Mouse (Mus musculus) cerebellum, adult 2 months (tissue): Measurements from ENCODE around the gene Cyp4a32. TPM values are rescaled to one million over a fixed set of nuclear protein-coding genes. Genes with fewer than 3 reads are reported as not detected.
"Not testable (repeated sequence)": the region's sequence is repeated elsewhere in the genome, so short reads cannot be mapped to it uniquely, and the experiment has no call there.

Experiments
- DNase-seq, 2 experiments: peaks; one replicate each; pipeline ENCODE4 v3.0.0; 2021
- H3K27ac ChIP-seq: fragments of 200-500 bp; 2 replicates; pipeline ENCODE4 v1.5.1; 2012; ENCODE audit warnings: low read length, control low read depth, inconsistent platforms; ENCODE audit not compliant: insufficient read depth
- H3K27me3 ChIP-seq: fragments of 200-500 bp; 2 replicates; pipeline ENCODE4 v1.6.1; 2012; ENCODE audit warnings: inconsistent platforms, mild to moderate bottlenecking, low read length, moderate library complexity; ENCODE audit not compliant: control insufficient read depth, insufficient read depth
- H3K4me1 ChIP-seq: fragments of 200-500 bp; 2 replicates; pipeline ENCODE4 v1.6.1; 2011; ENCODE audit warnings: low read length; ENCODE audit not compliant: control insufficient read depth, insufficient read depth
- H3K4me3 ChIP-seq: fragments of 200-500 bp; replicated peaks from 2 replicates; pipeline ENCODE3; 2011; ENCODE audit warnings: mild to moderate bottlenecking, low read depth, low read length, control low read depth; ENCODE audit not compliant: insufficient read depth
- CTCF ChIP-seq: fragments of 200-500 bp; IDR thresholded peaks from 2 replicates; pipeline ENCODE4 v1.5.1; 2011; ENCODE audit warnings: low read depth, mild to moderate bottlenecking, control low read depth, low read length, moderate library complexity, borderline replicate concordance; ENCODE audit not compliant: insufficient read depth
- POLR2A ChIP-seq: fragments of 200-500 bp; IDR thresholded peaks from 2 replicates; pipeline ENCODE4 v1.6.1; 2011; ENCODE audit warnings: low read length, control low read depth, borderline replicate concordance; ENCODE audit not compliant: insufficient read depth
- WGBS: fragments of 180-500 bp; shearing (Covaris S2); methylation state at CpG from one replicate; pipeline ENCODE4 v1.1.7; 2018; 5-methylcytosine and 5-hydroxymethylcytosine counted together
- polyA plus RNA-seq: library from polyadenylated mRNA; depleted of rRNA; stranded (reverse); fragments of >200 nt; gene quantifications from 2 replicates; pipeline ENCODE4 v1.2.3, GENCODE M21; 2012

The Cyp4a32 gene
- polyA plus RNA-seq, 1 experiment = not detected

DNA sequence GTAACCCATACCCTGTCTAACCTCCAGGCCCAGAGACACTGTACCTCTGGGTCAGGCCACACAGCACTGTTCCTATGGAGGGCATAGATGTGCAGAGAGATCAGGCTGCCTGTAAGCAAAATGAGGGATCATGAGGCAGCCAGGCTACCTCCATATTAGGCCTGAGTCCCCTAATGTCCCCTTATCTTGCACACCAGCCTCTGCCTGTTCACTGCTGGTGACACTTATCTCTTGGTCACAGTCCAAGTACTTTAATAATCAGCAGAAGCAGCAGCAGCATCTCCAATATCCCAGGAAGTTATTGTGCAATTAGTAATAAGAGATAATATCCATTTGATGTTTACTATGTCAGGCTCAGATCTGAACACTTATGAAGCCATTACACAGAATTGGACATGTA lies 17.7 kb upstream of the Cyp4a32 start:
- no peaks in the 10 kb centered on the region for H3K27me3 ChIP-seq
- TF ChIP-seq CTCF = no peak
- no peak for TF ChIP-seq POLR2A
- DNase-seq = no peak
- no peaks in the 10 kb centered on the region for H3K4me1 ChIP-seq
- H3K27ac ChIP-seq = no peak overlapping the region
- H3K4me3 ChIP-seq = no peak overlapping the region

DNA sequence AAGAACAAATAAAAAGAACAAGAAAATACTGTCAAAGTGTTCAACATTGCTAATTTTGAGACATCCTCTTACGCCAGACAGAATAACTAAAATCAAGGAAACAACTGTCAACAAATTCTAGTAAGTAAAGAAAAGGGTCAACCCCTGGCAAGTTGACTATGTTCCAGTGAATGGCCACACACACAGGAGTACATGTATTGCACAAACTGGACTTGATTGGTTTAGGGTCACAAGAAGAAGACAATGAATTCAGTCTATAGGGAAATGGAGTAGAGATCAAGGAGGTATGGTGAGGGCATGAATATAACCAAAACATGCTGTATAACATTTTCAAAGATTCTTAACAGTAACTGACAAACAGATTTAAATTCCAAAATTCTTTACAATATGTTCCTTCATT lies 4.4 kb upstream of the Cyp4a32 start:
- Histone ChIP-seq H3K27ac (no peak overlapping the region), H3K4me1 (no peaks in the 10 kb centered on the region), H3K27me3 (no peaks in the 10 kb centered on the region), H3K4me3 (no peak overlapping the region)
- DNase-seq = no peak
- TF ChIP-seq CTCF (no peak), POLR2A (no peak)
- WGBS = 87% methylated on average over 1 of the region's 1 CpGs

DNA sequence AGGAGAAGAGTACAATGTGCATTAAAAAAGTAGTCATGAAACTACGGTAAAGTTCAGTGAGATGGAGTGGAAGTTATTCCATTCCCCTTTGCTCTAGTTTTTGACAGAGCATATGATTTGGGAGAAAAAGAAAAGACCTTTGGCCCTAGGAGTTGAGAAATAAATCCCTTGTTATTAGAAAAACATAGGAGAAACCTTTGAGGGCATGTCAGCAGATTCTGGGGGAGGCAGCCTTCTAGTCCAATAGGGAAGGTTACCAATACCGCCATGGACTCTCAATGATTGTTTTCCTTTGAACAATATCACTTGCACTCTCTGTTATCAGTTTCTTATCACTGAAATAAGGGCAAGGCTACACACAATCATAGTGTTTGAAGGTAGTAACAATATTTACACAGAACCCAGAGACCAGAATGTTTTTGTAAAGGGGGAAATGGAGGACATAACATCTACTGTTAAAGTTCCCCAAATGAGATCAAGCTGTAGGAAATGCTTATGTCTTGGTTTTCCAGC lies 3.9 kb upstream of the Cyp4a32 start:
- H3K4me1 ChIP-seq = no peaks in the 10 kb centered on the region
- TF ChIP-seq POLR2A (no peak), CTCF (no peak)
- 92% methylated on average over 2 of the region's 2 CpGs for WGBS
- no peak overlapping the region for H3K27ac ChIP-seq
- no peak for DNase-seq
- H3K4me3 ChIP-seq = no peak overlapping the region
- H3K27me3 ChIP-seq = no peaks in the 10 kb centered on the region

DNA sequence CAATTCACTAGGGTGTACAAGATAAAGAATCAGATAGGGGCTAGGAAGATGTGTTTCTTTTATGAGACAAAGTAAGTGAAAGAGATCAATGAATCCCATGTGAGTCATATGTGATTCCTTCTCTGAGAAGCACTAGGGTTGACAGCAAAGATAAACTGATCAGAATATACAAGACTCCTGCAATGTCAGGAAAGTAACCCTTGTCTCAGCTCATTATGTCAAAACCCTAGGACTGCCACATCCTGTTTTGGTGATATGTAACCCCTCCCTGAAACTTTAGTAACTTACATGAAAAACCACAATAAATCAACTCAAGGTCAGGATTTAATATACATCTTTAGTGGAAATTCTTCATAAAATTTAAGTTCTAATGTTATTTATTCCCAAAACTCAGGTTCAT lies 13.2 kb downstream of the Cyp4a32 start:
- Histone ChIP-seq H3K4me1 (no peaks in the 10 kb centered on the region), H3K27me3 (no peaks in the 10 kb centered on the region), H3K4me3 (no peak overlapping the region), H3K27ac (no peak overlapping the region)
- TF ChIP-seq POLR2A = no peak
- no peak for DNase-seq

DNA sequence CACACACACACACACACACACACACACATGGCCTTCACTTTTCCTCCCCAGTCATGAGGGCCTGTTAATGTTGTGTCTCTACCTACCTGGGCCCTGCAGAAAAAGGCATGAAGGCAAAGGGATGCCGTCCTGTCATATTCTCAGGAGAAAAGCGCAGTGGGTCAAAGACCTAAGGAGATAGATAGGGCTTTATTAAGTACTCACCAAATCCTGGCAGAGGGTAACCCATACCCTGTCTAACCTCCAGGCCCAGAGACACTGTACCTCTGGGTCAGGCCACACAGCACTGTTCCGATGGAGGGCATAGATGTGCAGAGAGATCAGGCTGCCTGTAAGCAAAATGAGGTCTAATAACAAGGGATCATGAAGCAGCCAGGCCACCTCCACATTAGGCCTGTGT lies 24.8 kb downstream of the Cyp4a32 start:
- WGBS = 88% methylated on average over 3 of the region's 3 CpGs
- H3K27me3 ChIP-seq, H3K4me1 ChIP-seq, H3K4me3 ChIP-seq, H3K27ac ChIP-seq, DNase-seq: not testable (repeated sequence)

DNA sequence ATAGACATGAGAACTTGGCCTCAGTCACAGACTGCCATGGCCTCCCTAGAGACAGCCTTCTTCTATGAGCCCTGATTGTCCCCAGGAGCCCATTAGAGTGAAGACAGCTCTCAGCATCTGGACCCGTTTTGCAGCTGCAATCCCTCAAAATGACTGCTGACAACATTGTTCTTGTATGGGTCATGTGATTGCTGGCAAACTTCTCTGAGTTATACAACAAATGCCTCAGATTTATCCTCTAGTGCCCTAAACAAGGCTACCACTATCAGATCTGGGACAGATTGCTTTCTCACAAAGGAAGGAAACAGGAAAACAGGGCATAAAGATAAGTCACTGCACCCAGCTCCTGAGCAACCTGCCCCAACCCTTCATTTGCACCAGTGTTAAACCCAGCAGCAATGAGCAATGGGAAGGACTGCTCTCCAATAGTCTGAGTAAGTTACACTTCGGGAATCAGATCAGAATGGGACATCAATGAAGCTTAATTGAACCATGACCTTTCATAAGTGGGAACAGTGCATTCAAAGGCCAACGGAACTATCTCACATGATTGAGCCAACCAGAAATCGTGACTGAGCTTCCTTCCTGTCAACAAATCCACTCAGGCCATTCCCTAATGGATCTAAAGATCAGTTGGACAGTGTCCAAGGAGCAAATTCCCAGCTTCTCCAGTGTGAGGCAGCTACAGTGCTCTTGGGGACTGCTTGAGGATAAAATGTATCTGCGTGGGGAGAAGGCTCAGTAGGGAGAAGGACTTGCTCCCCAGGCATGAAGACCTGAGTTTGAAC lies 42.4 kb downstream of the Cyp4a32 start:
- Histone ChIP-seq H3K27ac (no peak overlapping the region), H3K4me1 (no peaks in the 10 kb centered on the region), H3K4me3 (no peak overlapping the region), H3K27me3 (no peaks in the 10 kb centered on the region; the same call in 1 of the 2 replicates)
- DNase-seq = no peak
- TF ChIP-seq CTCF = no peak
- no peak for TF ChIP-seq POLR2A
- 49% methylated on average over 5 of the region's 5 CpGs for WGBS

DNA sequence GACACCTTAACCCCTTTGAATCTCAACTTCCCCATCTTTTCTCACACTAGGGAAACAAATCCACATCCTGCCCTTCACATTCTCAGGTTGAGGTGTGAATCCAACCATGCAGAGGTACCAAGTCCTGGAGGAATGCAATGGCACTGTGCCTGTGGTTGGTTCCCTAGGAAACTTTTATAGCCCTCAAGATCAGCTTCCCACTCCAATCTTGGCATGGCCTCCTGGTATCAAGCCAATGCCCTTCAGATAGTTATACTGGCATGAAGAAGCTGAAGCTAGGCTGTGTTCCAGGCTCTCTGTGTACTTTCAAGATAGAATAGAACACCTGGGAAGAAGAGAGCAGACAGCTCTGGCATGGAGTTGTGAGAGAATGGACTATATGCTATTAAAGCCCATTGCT lies 44.6 kb downstream of the Cyp4a32 start:
- Histone ChIP-seq H3K27me3 (no peaks in the 10 kb centered on the region; the same call in 1 of the 2 replicates), H3K27ac (no peak overlapping the region), H3K4me1 (no peaks in the 10 kb centered on the region), H3K4me3 (no peak overlapping the region)
- TF ChIP-seq POLR2A (no peak), CTCF (no peak)
- no peak for DNase-seq

DNA sequence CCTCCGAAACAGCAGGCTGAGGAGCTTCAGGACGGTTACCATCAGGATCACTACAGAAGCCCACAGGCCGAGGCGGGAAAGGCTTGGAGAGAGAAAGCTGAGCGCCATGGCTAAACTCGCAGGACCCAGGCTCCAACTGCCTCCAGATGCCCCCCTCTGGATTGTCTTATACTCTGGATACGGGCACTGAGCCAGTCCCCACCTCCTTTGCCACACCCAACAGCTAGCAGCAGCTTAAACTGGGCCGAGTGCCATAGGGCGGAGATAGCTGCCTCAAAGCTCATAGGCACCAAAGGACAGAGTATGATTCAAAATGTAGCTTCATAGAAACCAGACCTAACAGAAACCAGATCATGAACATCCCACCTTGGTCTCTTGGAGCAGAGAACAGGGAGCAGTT lies 46.8 kb downstream of the Cyp4a32 start, which contains the start of gene Cyp4b1:
Cyp4b1 (minus strand) TSS at position 144 of the 400 bp plus-strand sequence.
- Histone ChIP-seq H3K27ac (no peak within 1 kb of the TSS), H3K4me1 (no peaks in the 10 kb centered on the region), H3K4me3 (no peak within 1 kb of the TSS), H3K27me3 (no peaks in the 10 kb centered on the region; the same call in 1 of the 2 replicates)
- no peak for DNase-seq
- WGBS = 45% methylated on average over 9 of the region's 9 CpGs
- TF ChIP-seq CTCF (no peak), POLR2A (no peak)

DNA sequence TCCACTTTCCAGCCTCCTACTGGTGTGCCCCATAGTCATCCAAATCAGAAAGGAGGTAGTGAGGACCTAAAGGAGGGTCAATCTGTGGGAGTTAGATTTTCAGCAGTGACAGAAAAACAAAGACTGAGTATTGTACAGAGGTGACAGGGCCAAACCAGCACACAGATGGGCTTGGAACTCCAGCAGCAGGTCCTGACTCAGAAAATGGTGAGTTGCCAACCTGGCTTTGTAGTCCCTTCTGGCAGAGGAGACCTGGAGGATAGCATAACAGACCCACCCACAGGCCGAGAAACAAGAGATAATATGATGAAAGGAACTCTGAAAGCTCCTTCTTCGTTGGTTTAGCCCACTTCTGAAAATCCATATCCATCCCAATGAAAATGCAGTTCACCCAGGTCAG lies 48.0 kb downstream of the Cyp4a32 start:
- H3K4me3 ChIP-seq = no peak overlapping the region
- 47% methylated on average over 2 of the region's 2 CpGs for WGBS

More for the DNA sequence above, 48.0 kb downstream of the Cyp4a32 start:
- no peak for TF ChIP-seq POLR2A
- TF ChIP-seq CTCF = no peak
- no peaks in the 10 kb centered on the region for H3K4me1 ChIP-seq
- DNase-seq = no peak
- no peaks in the 10 kb centered on the region for H3K27me3 ChIP-seq
- H3K27ac ChIP-seq = no peak overlapping the region
